Mouse (Mus musculus) heart, adult 8-10 months (tissue): ENCODE results near the gene Saxo1. TPM values are rescaled to one million over a fixed set of nuclear protein-coding genes. Genes with fewer than 3 reads are reported as not detected.

Source experiments
- DNase-seq: peaks from one replicate; pipeline ENCODE4 v3.0.0; 2022; ENCODE audit warnings: low spot score
- total RNA-seq, 4 experiments: library from RNA; stranded (reverse); gene quantifications; 2 replicates each; pipeline ENCODE4 v1.2.4; 2022

The Saxo1 gene
- total RNA-seq, 4 experiments from 2014 or later: not detected

DNA sequence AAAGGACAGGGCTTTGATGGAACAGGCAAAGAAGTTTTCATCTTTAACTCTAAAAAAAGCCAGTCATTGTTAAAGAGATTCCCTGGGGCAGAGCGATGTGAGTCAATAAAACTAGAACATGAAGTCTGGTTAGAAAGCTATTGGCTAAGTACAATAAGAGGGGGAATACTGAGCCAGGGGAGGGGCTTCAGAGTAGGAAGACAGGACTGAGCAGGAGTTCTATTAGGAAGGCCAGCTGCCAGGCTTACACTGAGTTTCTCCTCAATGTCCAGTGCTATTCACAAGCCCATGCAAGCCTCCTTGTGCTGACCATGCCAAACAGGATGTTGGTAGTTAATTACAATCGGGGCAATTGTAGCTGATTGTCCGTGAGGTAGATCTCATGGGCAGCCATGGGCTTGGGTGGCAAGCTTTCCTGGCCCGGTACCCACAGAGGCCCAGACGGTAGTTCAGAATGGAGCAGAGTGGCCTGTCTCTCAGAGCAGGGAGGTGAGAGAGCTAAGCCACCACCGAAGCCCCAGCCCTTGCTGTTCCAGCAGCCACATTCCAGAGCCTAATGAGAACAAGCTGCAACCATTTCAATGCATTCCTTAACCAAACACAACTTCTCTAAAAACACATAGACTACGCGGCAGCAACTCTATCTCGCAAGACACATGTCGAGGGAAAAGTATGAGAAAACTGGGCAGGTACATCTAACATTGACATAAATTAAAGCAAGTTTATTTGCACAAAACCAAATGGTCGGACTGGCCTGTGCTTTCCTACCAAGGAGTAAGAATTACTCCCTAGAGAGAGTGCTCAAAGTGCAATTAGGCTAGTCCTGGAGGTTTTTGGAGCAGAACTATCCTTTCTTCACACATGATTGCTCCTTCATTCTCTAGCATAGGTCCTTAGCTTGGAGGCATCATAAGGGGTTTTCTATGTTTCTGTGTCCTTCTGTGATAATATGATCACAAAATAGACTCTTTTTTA is 30.7 kb downstream of the Saxo1 start:
- no peak for DNase-seq

DNA sequence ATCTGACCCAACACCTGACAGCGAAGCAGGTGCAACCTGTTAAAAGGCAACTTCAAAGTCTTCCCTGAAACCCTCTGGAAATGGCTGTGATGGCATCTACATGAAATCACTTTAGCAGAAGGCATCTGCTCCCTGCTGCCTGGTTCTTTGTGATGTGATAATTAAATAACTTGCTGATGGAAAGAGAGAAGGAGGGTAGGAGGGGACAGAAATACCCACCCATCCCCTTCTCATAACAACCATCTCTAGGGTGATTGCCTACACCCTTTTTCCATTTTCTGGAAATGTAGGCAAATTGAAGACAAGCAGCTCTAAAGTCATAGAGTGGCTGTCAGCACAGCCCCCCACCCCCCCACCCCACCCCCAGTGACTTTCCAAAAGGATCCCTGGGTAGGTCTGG is 33.6 kb downstream of the Saxo1 start:
- DNase-seq: no peak

DNA sequence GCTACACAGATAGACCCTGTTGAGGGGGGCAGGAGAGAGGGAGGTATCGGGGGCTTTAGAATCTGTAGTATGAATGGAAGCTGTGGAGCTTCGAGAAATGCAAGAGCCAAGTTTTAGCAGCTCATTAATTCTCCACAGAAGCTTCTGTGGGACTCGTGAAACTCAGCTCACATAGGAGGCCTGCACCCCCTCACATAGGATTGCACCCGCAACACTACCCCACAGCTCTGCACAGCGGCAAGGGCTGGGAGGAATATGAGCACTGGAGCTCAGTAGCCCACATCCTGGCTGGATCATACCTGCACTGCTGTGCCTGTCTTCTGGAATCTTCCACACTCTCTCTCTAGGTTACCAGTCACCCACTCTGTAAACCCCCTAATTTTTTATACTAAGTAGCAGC is 34.4 kb downstream of the Saxo1 start:
- no peak for DNase-seq

- DNase-seq: no peak
These were observed 37.4 kb downstream of the Saxo1 start for GRCm38 (mm10) chr4:86520695-86521094.

- no peak for DNase-seq
These were observed 38.2 kb downstream of the Saxo1 start for GRCm38 (mm10) chr4:86519953-86520352.

GRCm38 (mm10) chr4:86504656-86505055 is 53.5 kb downstream of the Saxo1 start:
- DNase-seq: no peak

GRCm38 (mm10) chr4:86499561-86499960 is 58.6 kb downstream of the Saxo1 start:
- DNase-seq: no peak

DNA sequence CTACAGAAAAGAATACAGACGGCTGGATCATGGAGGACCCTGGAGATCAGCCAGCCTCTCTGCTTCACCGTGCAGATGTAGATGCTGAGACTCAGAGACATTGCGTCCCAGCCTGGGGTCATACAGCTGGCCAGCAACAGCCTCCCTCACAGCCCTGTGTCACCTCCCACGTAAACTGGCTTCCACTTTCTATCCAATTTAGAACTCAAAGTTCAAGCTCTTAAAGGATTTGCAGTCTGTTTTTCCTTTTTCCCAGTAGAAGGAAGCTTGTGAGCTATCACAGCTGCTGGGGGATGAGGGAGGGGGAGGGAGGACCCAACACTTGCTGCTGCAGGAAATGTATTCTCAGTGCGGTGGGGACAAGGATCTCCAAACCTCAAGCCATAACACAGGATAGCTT is 59.4 kb downstream of the Saxo1 start:
- DNase-seq: peak; percentile 80

DNA sequence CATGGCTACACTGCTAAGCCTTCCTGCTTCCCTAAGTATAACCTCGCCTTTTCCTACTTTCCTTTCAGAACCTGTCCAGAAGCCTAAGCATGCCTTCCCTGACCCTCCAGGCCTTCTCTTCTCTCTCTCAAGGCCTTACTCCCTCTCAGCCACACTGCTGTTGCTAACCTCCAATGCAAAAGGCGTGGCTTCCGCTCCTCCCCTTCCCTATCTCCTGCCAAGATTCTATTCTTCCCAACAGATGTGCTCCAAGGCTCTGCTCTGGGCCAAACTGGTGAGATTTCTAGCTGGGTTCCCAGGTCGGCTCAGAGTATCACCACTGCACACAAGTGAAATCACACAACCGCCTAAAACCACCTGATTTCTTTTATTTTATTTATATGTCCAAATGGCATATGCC is 69.0 kb downstream of the Saxo1 start:
- DNase-seq: peak; percentile 52

DNA sequence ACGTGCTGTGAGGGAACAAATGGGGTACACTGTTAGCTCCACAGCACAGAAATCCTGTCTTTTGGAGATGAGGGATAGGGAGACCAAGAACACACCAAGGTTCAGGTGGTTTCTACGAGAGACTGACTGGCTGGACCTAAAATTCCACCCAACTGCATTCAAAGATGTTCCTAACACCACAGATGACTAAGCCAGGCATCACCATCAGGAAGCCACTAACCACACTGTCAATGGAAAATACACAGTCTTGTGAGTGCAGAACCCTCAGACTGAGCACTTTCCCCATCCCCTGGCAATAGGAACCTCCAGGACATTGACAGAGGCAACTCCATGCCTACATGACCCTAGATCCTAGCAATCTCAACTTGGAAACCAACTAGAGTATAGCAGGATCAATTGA is 71.2 kb downstream of the Saxo1 start:
- DNase-seq: no peak

- peak; percentile 61 for DNase-seq
These were observed 71.6 kb downstream of the Saxo1 start for GRCm38 (mm10) chr4:86486491-86486890.

DNA sequence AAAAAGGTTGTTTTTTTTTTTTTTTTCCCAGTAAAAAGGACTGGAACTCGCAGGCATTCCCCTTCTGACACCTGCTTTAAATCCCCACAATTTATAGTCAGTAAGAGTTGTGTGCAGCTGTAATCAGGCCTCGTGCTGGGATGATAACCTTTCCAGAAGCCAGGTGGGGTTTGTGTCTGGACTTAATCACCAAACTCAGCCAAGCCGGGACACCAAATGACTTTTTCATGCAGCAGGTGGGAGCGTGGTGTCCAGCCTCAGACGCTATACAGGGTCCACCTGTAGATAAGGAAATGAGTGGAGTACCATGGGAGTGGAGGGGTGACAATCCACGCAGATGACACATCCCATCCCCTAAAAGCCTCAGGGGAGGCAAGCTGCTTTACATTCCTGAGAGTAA is 73.1 kb downstream of the Saxo1 start:
- DNase-seq: no peak

GRCm38 (mm10) chr4:86483686-86484085 is 74.4 kb downstream of the Saxo1 start:
- DNase-seq: no peak

GRCm38 (mm10) chr4:86483013-86483615 is 75.0 kb downstream of the Saxo1 start:
- no peak for DNase-seq

DNA sequence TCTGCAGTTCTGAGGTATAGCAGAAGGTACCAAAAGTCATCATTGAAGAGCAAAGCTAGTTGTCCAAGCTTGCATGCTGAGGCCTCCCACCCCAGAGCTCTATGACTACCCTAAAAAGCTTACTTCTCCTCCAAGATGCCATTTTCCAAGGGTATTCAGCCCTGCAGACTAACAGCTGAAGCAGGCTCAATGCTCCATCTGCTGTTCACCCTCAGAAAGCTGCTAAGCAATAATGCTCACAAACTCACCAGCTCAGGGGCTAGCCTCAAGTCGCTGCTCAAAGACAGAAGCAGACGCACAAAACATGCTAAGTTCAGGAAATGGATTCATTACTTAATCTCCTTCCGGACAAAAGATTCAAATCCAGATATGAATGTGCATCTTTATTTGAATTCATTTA is 77.2 kb downstream of the Saxo1 start:
- DNase-seq: no peak

GRCm38 (mm10) chr4:86464808-86465207 is 93.3 kb downstream of the Saxo1 start:
- no peak for DNase-seq

- no peak for DNase-seq
These were observed 107.7 kb downstream of the Saxo1 start for GRCm38 (mm10) chr4:86450468-86450867.

DNA sequence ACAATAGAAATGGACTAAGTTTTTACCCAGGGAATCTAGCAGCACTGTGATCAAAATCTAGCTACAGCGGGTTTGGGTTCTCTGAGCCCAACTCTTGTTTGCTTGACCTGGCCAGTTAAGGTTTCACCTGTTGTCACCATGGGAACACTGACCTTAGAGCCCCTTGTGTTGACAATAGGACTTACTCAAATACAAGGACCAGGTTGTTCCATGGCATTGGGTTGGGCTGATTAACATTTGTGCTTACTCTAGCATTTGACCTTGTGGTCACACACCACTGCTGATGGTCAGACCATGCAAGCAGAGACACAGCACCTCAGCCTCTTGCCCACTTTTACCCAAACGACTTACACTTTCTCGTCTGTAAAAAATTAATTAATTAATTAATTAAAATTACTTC is 121.8 kb downstream of the Saxo1 start:
- no peak for DNase-seq

DNA sequence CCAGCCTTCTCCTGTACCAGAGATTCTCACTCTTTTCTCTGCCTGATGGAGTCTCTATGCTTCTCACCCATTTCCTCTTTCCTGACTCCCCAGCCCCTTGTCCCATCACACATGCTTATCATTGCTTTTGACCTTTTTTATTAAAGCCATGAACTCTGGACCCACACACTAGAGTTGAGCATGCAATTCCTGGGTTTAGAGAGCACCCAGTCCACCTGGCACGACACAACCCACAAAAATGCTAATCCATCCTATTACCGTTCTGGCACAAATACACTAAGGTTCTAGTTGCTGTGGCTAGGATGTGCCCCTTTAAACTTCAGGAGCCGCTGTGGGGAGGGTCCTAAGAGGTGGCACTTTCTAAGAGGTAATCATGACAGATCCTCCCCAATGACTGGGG is 122.5 kb downstream of the Saxo1 start:
- no peak for DNase-seq

- no peak for DNase-seq
These were observed 129.9 kb downstream of the Saxo1 start for GRCm38 (mm10) chr4:86428091-86428745.

DNA sequence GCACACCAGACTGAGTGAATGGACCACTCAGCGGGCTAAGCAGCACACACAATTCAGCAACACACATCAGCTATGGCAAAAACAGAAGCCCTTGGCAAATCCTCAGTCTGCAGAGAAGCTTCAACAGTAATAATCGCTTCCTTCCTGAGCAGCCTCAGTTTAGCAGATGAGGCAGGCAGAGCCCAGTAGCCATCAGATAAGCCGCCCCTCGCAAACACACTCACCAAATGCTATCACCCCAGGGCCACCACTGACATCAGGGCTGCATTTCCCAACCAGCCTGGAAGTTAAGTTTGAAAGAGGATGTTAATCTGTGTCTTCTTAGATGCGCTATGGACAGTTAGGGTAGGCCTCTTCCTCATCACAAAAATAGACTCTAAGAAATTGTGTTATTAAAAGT is 130.8 kb downstream of the Saxo1 start:
- no peak for DNase-seq

GRCm38 (mm10) chr4:86426549-86426948 is 131.6 kb downstream of the Saxo1 start:
- no peak for DNase-seq

GRCm38 (mm10) chr4:86425581-86425980 is 132.5 kb downstream of the Saxo1 start:
- no peak for DNase-seq
